Mouse (Mus musculus) liver, adult 2 months (tissue): ENCODE results near the gene Lrsam1. TPM values are rescaled to one million over a fixed set of nuclear protein-coding genes. Genes with fewer than 3 reads are reported as not detected.

Source experiments
- DNase-seq: peaks from one replicate; pipeline ENCODE4 v3.0.0-alpha.2; 2011; ENCODE audit warnings: low read depth, low spot score; ENCODE audit errors: extremely low read depth
- H3K27ac ChIP-seq: fragments of 200-500 bp; replicated peaks from 2 replicates; pipeline ENCODE4 v1.5.1; 2012; ENCODE audit warnings: low read depth, mild to moderate bottlenecking, control low read depth, inconsistent platforms, low read length; ENCODE audit not compliant: insufficient read depth
- H3K27me3 ChIP-seq: fragments of 200-500 bp; 2 replicates; pipeline ENCODE4 v1.6.1; 2012; ENCODE audit warnings: mild to moderate bottlenecking, moderate library complexity, low read length, inconsistent platforms; ENCODE audit not compliant: control insufficient read depth, insufficient read depth
- H3K36me3 ChIP-seq: fragments of 200-500 bp; 2 replicates; pipeline ENCODE4 v1.6.1; 2012; ENCODE audit warnings: low read length, inconsistent platforms; ENCODE audit not compliant: control insufficient read depth, insufficient read depth
- H3K4me1 ChIP-seq: fragments of 200-500 bp; 2 replicates; pipeline ENCODE4 v1.6.1; 2011; ENCODE audit warnings: low read length; ENCODE audit not compliant: control insufficient read depth, insufficient read depth
- H3K4me3 ChIP-seq: fragments of 200-500 bp; 2 replicates; pipeline ENCODE4 v1.5.1; 2011; ENCODE audit warnings: low read depth, mild to moderate bottlenecking, control low read depth, low read length, moderate library complexity; ENCODE audit not compliant: insufficient read depth
- H3K79me2 ChIP-seq: fragments of 200-500 bp; 2 replicates; pipeline ENCODE4 v1.6.1; 2012; ENCODE audit warnings: inconsistent platforms, mild to moderate bottlenecking, low read length, moderate library complexity; ENCODE audit not compliant: control insufficient read depth, insufficient read depth
- H3K9ac ChIP-seq: fragments of 200-500 bp; 2 replicates; pipeline ENCODE4 v1.6.1; 2012; ENCODE audit warnings: low read depth, mild to moderate bottlenecking, control low read depth, inconsistent platforms, low read length
- CTCF ChIP-seq: fragments of 200-500 bp; IDR thresholded peaks from 2 replicates; pipeline ENCODE4 v1.5.1; 2011; ENCODE audit warnings: low read depth, low read length, control low read depth
- POLR2A ChIP-seq: fragments of 200-500 bp; IDR thresholded peaks from 2 replicates; pipeline ENCODE4 v1.6.1; 2011; ENCODE audit warnings: low read length, control low read depth; ENCODE audit not compliant: insufficient read depth; ENCODE audit errors: extremely low read depth
- WGBS: fragments of 180-500 bp; shearing (Covaris S2); methylation state at CpG from one replicate; pipeline ENCODE4 v1.1.7; 2018; 5-methylcytosine and 5-hydroxymethylcytosine counted together
- polyA plus RNA-seq: library from polyadenylated mRNA; depleted of rRNA; stranded (reverse); fragments of >200 nt; gene quantifications from 2 replicates; pipeline ENCODE4 v1.2.3, GENCODE M21; 2012
- total RNA-seq: library from RNA; depleted of rRNA; stranded (reverse); fragments of >200 nt; gene quantifications from 2 replicates; pipeline ENCODE4 v1.2.3, GENCODE M21; 2014

Gene Lrsam1
- total and polyA plus RNA-seq, 2 experiments: 6.0 to 9.7 TPM

DNA sequence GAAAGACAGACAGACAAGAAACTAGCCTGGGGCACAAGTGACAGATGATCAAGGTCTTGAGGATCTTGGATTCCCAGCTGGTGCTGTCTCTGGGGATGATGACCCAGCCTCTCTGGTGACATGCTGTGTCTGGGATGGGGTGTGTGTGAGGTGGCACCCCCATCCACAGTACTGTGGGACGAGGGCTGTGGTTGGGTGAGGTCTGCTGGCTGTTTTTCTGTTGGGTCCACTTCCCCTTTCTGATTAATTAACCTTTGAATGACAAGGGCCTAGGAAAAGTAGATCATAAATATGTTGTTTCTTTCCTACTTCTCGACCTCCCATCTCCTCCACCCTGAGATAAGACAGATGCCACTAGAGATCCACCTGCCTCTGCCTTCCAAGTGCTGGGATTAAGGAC lies 67.3 kb downstream of the Lrsam1 start:
- no peak for TF ChIP-seq CTCF
- TF ChIP-seq POLR2A: no peak
- H3K4me1 ChIP-seq: peaks cover 2% of the 10 kb centered on the region; the same call in 1 of the 2 replicates
- WGBS: 79% methylated on average over 2 of the region's 2 CpGs

DNA sequence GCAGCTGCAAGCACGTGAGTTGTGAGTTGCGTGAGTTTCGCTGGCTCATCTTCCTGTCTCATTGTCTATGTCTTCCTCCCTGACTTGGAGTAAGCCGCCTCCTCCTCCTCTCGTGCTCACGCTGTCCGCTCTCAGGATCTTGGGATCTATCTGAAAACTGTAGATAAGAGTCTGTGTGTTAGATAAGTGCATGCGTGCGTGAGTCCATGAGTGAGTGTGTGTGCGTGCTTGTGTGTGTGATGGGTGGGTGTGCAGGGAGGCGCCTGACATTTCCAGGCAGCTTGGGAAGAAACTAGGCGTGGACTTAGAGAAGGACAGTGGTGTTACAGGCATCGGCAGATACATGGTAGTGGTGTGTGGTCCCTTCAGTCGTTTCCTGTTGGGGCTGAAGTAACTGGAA lies 68.9 kb downstream of the Lrsam1 start:
- Histone ChIP-seq H3K27ac (no peak overlapping the region), H3K9ac (no peak overlapping the region), H3K4me1 (peaks cover 2% of the 10 kb centered on the region; the same call in 1 of the 2 replicates), H3K4me3 (no peak overlapping the region), H3K27me3 (no peaks in the 10 kb centered on the region), H3K36me3 (no peaks in the 10 kb centered on the region), H3K79me2 (no peaks in the 10 kb centered on the region)
- TF ChIP-seq POLR2A: no peak
- no peak for TF ChIP-seq CTCF
- 83% methylated on average over 14 of the region's 14 CpGs for WGBS
- no peak for DNase-seq

More for the DNA sequence above, 67.3 kb downstream of the Lrsam1 start:
- Histone ChIP-seq H3K36me3 (no peaks in the 10 kb centered on the region), H3K27me3 (no peaks in the 10 kb centered on the region), H3K9ac (no peak overlapping the region), H3K79me2 (no peaks in the 10 kb centered on the region), H3K4me3 (no peak overlapping the region), H3K27ac (no peak overlapping the region)
- no peak for DNase-seq

DNA sequence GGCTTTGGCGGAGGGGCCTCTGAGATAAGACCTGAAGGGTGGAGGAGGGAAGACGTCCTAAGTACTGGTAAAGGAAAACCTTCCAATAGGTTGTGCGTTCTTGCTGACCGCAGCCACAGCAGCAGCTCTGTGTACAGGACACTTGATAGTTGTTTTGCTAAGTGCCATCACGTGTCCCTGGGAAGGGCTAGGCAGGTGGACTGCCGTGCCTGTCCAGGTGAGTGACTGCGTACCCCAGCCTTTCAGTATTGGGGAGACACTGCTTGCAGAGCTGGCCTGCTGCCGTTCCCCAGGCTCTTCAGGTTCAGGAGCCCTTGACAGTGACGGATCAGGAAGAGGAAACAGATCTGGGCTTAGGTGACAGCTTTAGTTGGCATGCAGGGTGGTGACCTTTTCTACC lies 70.1 kb downstream of the Lrsam1 start:
- peaks cover 2% of the 10 kb centered on the region; the same call in 1 of the 2 replicates for H3K4me1 ChIP-seq
- H3K27ac ChIP-seq: no peak overlapping the region
- 71% methylated on average over 9 of the region's 9 CpGs for WGBS
- H3K27me3 ChIP-seq: no peaks in the 10 kb centered on the region
- H3K9ac ChIP-seq: no peak overlapping the region
- no peaks in the 10 kb centered on the region for H3K36me3 ChIP-seq
- no peaks in the 10 kb centered on the region for H3K79me2 ChIP-seq
- no peak for DNase-seq
- TF ChIP-seq POLR2A (no peak), CTCF (no peak)
- no peak overlapping the region for H3K4me3 ChIP-seq

DNA sequence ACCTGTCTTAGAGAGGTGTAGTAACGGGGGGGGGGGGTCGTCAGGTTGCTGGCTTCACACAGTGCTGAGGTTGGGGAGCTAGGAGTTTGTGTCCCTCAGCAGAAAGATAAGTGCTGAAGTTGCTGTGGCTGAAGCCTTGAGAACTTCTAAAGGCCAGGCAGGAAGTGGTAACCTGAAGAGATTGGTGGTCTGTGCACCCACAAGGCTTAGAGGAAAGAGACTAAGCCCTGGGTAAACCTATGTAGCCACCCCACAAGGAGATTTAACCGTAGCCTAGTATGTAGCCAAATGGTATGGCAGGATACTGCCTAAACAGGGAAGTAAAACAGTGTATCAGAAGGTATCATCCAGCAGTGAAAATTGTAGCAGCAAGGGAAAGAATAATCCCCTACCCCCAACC lies 71.1 kb downstream of the Lrsam1 start:
- 84% methylated on average over 3 of the region's 3 CpGs for WGBS
- no peaks in the 10 kb centered on the region for H3K36me3 ChIP-seq
- no peaks in the 10 kb centered on the region for H3K79me2 ChIP-seq
- no peaks in the 10 kb centered on the region for H3K27me3 ChIP-seq
- TF ChIP-seq CTCF (no peak), POLR2A (no peak)
- DNase-seq: no peak
- H3K9ac ChIP-seq: no peak overlapping the region
- no peak overlapping the region for H3K27ac ChIP-seq
- no peak overlapping the region for H3K4me3 ChIP-seq
- H3K4me1 ChIP-seq: no peaks in the 10 kb centered on the region

DNA sequence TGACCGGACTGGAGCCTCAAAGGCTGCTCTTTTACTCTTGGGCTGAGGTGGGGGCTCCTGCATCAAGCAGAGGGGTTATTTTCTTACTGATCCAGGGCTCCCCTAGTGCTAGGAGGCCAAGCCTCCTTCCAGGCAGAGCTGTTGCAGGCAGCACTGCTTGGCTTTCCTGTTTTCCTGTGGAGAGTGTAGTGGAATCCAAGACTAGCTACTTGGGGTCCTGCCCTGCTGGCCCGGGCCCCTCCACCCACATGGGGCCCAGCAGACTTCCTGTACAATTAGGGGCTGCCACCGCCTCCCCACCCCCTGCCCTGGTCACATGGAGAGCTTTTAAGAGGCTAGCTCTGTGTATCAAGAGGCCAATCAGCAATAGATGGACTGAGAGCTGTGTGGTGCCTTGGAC lies 72.9 kb downstream of the Lrsam1 start:
- H3K9ac ChIP-seq: no peak overlapping the region
- no peak for TF ChIP-seq POLR2A
- no peak for TF ChIP-seq CTCF

DNA sequence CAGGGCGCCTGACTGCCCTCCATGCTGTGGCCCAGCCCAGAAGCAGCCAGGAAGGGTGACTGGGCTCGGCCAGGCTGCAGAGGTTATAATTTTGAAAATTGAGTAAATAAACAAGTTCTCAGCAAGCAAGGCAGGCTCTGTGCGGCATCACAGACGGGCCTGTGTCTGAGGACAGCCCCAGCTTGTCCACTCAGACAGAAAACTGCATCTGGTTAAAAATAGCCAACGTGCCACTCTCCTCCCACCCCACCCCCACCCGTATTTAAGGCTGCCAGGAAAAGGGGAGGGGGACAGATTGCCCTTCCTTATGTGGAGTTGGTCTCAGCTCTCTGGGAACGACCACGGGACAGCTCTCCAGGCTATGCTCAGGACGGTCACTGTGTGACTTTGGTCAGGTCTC lies 73.4 kb downstream of the Lrsam1 start:
- DNase-seq: no peak
- no peaks in the 10 kb centered on the region for H3K36me3 ChIP-seq
- no peak overlapping the region for H3K4me3 ChIP-seq
- TF ChIP-seq CTCF: no peak
- TF ChIP-seq POLR2A: no peak
- WGBS: 71% methylated on average over 9 of the region's 9 CpGs
- H3K4me1 ChIP-seq: peaks cover 2% of the 10 kb centered on the region; the same call in 1 of the 2 replicates
- no peaks in the 10 kb centered on the region for H3K27me3 ChIP-seq
- H3K79me2 ChIP-seq: no peaks in the 10 kb centered on the region; the same call in 1 of the 2 replicates
- no peak overlapping the region for H3K27ac ChIP-seq
- no peak overlapping the region for H3K9ac ChIP-seq

More for the DNA sequence above, 72.9 kb downstream of the Lrsam1 start:
- Histone ChIP-seq H3K79me2 (no peaks in the 10 kb centered on the region; the same call in 1 of the 2 replicates), H3K27ac (no peak overlapping the region), H3K27me3 (no peaks in the 10 kb centered on the region), H3K36me3 (no peaks in the 10 kb centered on the region), H3K4me3 (no peak overlapping the region), H3K4me1 (peaks cover 2% of the 10 kb centered on the region; the same call in 1 of the 2 replicates)
- no peak for DNase-seq
- 74% methylated on average over 3 of the region's 3 CpGs for WGBS
